Mouse (Mus musculus): ENCODE results near the gene Lrch4. TPM values are rescaled to one million over a fixed set of nuclear protein-coding genes. Genes with fewer than 3 reads are reported as not detected.

The Lrch4 gene
- total RNA-seq, 2 experiments from 2014 or later: 19.2 to 23.0 TPM

DNA sequence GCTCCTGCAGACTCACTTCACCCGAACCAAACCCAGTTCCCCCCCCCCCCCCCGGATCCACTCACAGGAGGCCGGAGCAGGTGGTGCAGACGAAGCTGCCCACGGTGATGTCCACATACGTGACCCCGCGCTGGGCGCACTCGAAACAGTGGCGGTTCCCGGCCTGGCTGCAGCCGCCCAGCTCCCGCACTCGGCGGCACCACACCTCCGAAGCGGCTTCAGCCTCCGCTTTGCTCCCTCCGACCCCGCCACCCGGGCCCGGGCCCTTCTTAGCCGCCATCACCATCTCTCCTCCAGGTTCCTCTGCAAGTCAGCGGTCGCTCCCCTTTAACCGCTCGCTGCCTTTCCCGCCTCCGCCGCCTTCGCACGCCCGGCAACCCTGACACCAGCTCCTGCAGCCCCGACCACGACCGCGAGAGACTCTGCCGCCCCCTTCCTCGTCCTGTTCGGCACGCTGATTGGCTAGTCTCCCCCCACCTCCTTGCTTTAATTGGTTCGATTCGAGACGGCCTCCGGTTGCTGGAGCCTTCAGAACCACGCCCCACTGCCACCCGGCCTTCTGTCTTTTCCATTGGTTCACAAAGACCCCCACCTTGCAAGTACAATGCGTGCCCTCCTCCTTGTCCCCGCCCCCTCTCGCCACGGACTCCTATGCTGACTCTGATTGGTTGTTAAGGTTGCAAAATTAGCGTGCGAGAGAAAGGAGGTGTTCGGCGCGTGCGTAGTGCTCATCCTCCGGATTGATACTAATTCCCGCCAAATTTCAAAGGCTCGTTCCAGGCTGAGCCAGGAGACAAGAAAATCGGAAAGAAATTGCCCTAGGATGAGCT lies 55.6 kb downstream of the Lrch4 start, which contains the start of gene Agfg2:
Gene Agfg2, minus strand, starts transcription at position 433 of the 830 bp plus-strand sequence.
- DNase-seq (ENCODE audit: low spot score in 2 of 2): peak; percentile 86 to 96

DNA sequence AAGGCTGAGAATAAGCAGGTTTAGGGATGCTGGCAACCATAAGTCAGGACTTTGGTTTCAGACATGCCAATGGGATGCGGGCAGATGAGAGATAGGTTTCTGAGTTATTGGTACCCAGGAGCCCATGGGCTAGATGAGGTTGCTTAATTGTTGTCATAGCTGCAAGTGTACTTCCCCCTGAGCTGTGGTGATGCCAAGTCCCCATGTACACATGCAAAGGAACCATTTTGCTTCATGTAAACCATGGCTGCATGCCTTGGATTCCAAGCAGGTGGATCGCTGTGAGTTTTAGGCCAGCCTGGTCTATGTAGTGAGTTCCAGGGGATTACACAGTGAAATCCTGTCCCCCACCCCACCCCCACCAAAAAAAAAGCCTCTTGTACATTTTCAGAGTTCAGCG lies 56.7 kb downstream of the Lrch4 start:
- no peak for DNase-seq (ENCODE audit: low spot score in 2 of 2)

DNA sequence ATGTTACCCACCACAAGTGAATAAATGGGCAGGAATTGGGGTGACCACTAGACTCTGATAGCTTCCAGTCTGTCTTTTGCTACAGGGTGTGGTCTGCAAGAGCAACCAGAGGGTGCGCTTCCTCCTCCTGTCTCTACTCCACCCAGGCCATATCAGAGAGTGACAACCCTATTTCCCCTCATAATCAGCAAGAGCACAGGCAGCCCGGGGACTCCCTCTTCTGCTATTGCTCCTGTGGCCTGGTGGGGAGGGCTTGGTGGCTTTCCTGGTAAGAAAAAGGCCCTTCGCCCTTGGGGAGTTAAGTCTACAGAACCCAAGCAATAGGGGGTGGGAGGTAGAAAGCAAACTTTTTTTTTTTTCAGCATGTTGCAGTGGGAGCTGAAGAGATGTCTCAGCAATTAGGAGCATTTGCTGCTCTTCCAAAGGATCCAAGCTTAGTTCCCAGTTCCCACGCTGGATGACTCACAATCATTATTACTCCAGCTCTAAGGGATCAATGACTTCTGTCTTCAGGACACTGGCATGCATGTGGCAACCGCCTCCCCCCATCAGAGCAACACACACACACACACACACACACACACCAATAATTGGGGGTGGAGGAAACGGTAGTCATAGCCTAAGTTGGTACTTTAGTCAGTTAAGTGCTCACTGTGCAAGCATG lies 57.3 kb downstream of the Lrch4 start:
- no peak for DNase-seq (ENCODE audit: low spot score in 2 of 2)

DNA sequence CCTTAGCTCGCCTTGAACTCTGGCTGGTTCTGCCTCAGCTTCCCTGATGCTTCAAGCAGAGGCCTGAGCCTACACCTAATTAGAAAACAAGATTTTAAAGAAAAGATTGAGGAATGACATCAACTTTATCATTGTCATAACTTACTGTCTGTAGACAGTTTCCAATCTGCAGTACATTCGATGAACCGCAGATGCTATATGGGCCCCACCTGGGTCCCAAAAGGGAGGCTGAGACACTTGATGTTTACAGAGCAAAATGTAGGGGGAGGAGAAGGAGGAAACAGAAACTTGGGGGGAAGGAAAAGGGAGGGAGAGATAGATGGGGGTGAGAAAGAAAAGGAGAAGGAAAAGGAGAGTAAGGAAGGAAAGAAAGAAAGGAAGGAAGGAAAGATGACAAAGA lies 61.1 kb downstream of the Lrch4 start:
- no peak for DNase-seq (ENCODE audit: low spot score in 2 of 2)

DNA sequence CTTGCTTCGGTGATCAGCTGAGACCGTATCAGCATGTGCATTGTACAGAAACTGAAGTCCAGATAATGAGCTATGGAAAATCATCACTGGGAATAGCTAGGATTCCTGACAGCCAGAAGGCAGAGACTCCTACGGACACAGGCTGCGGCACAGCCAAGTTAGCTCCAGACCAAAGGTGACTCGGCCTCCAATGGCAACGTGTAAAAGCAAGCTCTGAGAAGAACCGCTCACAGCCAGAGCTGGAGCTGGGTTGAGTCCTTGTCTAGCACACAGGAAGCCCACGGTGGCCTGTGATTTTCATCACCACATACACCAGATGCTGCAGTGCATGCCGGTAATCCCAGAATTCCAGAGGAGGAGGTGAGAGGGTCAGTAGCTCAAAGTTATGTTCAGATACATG lies 61.6 kb downstream of the Lrch4 start:
- no peak for DNase-seq (ENCODE audit: low spot score in 2 of 2)

Other genes starting within 250 kb of the Lrch4 start
- gene Zan, start 152.1 kb upstream of the Lrch4 start, total RNA-seq (2021): under 1 TPM; 0.18 to 0.56 TPM
- gene Pop7, start 126.6 kb upstream of the Lrch4 start, total RNA-seq (2021): 10 to 100 TPM; 19.8 to 22.6 TPM
- gene Gigyf1, start 110.6 kb upstream of the Lrch4 start, total RNA-seq (2021): 10 to 100 TPM; 27.5 to 30.7 TPM
- not detected for gene Epo, start 95.9 kb upstream of the Lrch4 start, total RNA-seq (2021)
- 100 to 1,000 TPM; 483 to 529 TPM for gene Gnb2, start 95.6 kb upstream of the Lrch4 start, total RNA-seq (2021)
- not detected for gene Actl6b, start 75.6 kb upstream of the Lrch4 start, total RNA-seq (2021)
- under 1 TPM; 0.29 to 0.31 TPM for gene Tfr2, start 59.3 kb upstream of the Lrch4 start, total RNA-seq (2021)
- gene Mospd3, start 28.1 kb upstream of the Lrch4 start, total RNA-seq (2021): 10 to 100 TPM; 31.1 to 35.3 TPM
- 100 to 1,000 TPM; 362 to 399 TPM for gene Pcolce, start 15.3 kb upstream of the Lrch4 start, total RNA-seq (2021)
- gene Fbxo24, start 119 bp upstream of the Lrch4 start, total RNA-seq (2021): under 1 TPM; 0.74 to 0.80 TPM
- gene Gm20605, start 54 bp downstream of the Lrch4 start, total RNA-seq (2021): 10 to 100 TPM in 1 of 2 experiments, 1 to 10 TPM in 1; 8.6 to 11.0 TPM
- 1 to 10 TPM; 3.2 to 3.8 TPM for gene Sap25, start 12.2 kb downstream of the Lrch4 start, total RNA-seq (2021)
- 1 to 10 TPM in 1 of 2 experiments, under 1 TPM in 1; 0.59 to 1.2 TPM for gene Irs3, start 16.6 kb downstream of the Lrch4 start, total RNA-seq (2021)
- 1 to 10 TPM; 7.8 to 7.9 TPM for gene Agfg2, start 55.6 kb downstream of the Lrch4 start, total RNA-seq (2021)
- 1 to 10 TPM in 1 of 2 experiments, under 1 TPM in 1; 0.73 to 1.2 TPM for gene Nyap1, start 112.5 kb downstream of the Lrch4 start, total RNA-seq (2021)
- 100 to 1,000 TPM; 162 to 187 TPM for gene Tsc22d4, start 116.6 kb downstream of the Lrch4 start, total RNA-seq (2021)
- 10 to 100 TPM; 14.5 to 15.8 TPM for gene Ppp1r35, start 149.7 kb downstream of the Lrch4 start, total RNA-seq (2021)
- 10 to 100 TPM; 25.0 to 34.2 TPM for gene Mepce, start 158.5 kb downstream of the Lrch4 start, total RNA-seq (2021)
- gene Zcwpw1, start 158.7 kb downstream of the Lrch4 start, total RNA-seq (2021): 1 to 10 TPM; 4.3 to 5.6 TPM
- gene Pilra, start 207.2 kb downstream of the Lrch4 start, total RNA-seq (2021): 1 to 10 TPM; 1.7 to 2.4 TPM
- under 1 TPM; 0.59 to 0.98 TPM for gene Pilrb1, start 229.0 kb downstream of the Lrch4 start, total RNA-seq (2021)
- 1 to 10 TPM in 1 of 2 experiments, under 1 TPM in 1; 0.69 to 1.1 TPM for gene Pilrb2, start 242.7 kb downstream of the Lrch4 start, total RNA-seq (2021)

Measured in gastrocnemius, postnatal 4 days (tissue).